Mouse (Mus musculus) layer of hippocampus, adult 8-10 months (tissue): ENCODE results near the gene Epb41. TPM values are rescaled to one million over a fixed set of nuclear protein-coding genes. Genes with fewer than 3 reads are reported as not detected.
A peak's percentile ranks its signal among the peaks of the same experiment; 100 is the strongest.

Source experiments
- DNase-seq, 2 experiments: peaks; one replicate each; pipeline ENCODE4 v3.0.0; 2022; ENCODE audit warnings: low spot score in 2 of 2
- total RNA-seq, 4 experiments: library from RNA; stranded (reverse); gene quantifications; 2 replicates each; pipeline ENCODE4 v1.2.4; 2022

The Epb41 gene
- total RNA-seq, 4 experiments from 2014 or later: 23.0 to 27.9 (median 25.7) TPM

DNA sequence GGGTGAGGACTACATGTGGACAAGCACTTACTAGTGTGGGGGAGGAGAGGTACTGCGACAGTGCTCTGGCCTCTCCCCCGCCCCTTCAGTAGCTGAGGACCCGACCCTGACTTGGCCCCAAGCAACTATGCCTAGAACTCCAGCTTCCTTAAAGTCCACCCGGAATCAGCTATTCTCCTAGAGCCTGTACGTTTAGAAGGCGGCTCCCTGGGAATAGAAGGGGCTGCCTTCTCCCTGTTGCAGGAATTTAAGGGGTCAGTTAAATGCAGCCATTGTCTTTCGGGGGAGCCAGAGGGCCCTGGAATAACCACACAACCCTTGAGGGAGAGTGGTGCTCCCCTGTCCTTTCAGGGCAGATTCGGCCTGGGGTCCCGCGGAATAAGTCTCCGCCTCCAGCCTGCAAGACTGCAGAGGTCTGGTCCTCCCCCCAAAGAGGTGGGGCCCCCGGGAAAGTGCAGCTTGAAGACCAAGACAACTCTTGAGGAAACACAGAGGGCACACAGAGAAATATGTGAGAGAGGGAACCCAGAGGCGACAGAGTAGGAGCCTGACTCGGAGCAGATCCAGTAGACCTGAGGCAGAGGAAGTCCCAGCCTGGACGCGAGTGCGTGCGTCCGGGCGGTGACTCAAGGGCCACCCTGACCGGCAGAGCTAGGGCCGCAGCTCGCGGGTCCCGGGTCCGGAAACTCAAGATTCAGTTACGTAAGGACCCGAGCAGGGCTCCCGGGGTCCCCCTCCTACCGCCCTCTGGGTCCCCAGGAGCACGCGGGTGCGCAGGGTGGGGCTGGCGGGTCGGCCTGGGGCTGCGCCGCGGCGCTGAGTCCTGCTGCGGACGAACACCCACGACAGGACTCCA is 816 bp downstream of the Epb41 start, which contains the start of gene Gm10300:
Gene Gm10300 (plus strand): TSS at position 621 of the 856 bp plus-strand sequence.
- no peak for DNase-seq

DNA sequence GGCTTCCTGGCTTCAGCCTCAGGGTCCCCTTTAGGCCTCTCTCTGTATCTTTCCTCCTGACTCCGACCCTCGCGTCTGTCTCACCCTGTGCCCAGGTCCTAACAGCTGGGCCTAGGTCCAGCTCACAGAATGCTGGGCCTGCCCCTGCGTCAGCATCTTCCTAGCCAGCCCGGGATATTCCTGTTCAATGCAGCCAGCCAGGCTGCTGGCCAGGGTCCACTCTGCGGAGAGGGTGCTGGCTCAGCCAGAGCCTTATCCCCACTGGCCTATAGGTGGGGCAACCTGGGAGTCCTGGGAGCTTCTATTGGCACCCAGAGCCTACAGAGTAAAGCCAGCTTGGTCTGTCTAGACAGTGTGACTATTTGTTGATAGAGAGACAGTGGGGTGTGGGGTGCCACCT is 2.2 kb downstream of the Epb41 start:
- DNase-seq: no peak

DNA sequence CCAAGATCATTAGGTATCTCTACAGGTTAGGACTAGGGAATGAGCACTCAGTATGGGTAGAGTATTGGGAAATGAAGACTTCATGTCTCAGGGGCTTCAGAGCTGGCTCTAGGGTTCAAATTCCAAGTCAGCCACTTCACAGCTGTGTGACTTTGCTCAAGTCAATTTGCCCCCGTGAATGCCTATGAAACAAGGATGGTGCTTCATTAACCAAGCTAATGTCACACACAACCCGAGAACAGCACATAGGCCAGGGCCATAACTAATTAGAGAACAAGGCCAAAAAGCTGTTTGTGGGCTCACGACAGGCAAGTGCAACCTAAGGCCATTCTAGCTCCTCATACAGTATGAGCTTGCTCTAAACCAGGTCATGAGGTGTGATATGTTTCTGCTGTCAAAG is 3.0 kb downstream of the Epb41 start:
- no peak for DNase-seq

DNA sequence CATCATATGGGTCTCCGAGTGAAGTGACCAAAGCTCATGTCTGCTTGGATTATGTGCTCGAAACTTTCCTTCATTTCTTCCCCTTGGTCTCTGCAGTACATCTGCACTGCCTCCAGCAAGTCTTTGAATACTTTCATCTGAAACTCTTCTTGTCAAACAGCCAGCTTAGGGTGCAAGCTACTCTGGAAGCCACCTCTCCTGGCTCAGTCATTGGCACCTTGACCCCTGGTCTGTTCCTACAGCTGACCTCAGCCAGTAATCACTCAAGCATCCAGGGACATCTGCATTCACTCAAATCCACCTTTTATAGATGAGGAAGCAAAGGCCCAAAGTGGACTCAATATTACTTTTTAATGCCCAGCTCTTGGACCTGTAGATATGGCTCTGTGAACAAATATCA is 3.4 kb downstream of the Epb41 start:
- DNase-seq: no peak

DNA sequence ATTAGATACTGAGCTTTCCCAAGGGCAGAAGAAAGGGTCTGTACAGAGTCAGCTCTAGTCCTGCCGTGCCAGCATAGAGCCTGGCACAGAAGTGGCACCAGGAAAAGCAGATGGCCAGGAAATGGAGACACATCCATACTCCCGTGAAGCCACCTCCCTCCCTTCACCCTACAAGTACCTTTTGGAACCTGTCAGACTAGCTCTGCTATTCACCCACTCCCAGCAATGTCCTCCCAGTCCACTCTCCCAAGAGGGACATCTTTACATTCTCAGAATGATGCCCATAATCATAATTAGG is 7.2 kb downstream of the Epb41 start:
- no peak for DNase-seq

DNA sequence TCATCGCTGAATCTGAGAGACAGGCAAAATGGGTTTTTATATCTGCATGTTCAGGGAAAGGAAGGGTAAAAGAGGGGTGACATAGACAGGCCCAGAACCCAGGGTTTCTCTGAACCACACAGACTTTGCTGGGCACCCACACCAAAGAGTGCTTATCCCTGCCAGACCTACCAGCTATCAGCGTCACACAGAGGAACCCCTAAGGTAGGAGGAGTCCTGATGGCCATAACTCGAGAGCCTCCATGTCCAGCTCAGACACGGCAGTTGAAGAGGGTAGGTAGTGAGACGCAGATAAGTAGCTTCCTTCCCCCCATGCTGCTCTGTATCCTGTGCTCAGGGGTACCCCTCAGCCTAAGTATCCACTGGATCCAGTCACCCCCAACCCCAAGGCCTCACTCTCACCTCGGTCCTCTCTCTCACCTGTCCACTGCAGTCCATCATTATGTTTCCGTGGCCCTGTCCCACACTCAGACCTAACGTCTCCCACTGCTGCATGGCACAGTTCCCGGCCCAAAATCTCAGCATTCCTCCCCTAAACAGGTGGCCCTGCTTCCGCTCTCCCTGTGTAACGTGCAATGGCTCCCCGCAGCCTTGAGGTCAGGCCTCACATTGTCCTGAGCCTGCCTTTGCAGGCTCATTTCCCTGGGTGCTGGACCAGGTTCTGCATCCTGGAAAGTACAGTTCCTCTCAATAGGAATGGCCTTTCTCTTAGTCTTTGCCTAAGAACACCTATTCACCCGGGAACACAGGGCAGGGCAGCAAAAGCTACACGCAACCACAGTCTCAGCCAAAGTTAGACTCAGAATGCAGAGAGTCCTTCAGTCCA is 7.8 kb downstream of the Epb41 start:
- no peak for DNase-seq

DNA sequence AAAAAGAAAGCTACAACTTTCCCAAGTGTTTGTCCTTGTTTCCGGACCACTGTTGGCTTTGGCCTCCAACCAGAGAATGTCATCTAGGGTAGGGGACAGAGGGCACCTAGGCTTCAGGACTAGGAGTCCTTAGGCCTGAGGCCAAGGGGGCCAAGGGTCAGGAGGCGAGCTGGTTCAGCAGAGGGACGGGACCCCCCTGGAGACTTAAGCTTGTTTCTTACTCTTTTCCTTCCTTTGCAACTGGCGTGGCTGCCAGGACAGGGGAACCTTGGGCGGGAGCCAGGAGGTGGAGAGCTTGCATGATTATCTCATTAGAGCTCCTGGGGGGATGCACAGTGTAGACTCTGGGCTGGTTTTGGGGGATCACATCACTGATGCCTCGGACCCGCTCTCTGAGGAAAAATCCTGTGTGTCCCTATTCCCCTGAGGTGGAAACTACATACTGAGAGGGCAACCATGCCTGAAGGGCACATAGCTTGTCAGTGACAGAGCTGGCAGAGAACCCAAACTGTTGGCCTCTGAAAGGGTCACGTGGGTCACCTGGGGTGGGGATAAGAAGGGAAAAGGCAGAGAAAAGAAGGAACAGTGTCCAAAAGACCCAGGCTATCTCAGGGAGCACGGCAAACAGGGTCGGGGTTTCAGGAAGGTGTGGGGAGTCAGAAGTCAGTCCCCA is 8.9 kb downstream of the Epb41 start:
- no peak for DNase-seq

DNA sequence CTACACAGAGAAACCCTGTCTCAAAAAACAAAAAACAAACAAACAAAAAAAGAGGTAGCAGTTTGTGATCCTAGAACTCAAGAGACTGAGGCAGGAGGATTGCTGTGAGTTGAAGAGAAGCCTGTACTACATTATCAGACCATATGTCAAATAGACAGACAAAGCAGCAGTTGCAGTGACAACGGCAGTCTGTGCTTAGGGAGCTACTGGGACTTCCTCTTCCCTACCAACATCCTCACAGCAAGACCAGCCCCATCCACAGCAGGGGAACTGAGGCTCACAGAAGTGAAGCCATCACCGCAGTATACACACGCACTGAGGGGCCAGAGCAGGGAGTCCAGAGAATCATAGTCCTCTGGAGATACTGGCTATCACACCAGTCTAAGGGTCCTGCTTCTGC is 9.5 kb downstream of the Epb41 start:
- no peak for DNase-seq

DNA sequence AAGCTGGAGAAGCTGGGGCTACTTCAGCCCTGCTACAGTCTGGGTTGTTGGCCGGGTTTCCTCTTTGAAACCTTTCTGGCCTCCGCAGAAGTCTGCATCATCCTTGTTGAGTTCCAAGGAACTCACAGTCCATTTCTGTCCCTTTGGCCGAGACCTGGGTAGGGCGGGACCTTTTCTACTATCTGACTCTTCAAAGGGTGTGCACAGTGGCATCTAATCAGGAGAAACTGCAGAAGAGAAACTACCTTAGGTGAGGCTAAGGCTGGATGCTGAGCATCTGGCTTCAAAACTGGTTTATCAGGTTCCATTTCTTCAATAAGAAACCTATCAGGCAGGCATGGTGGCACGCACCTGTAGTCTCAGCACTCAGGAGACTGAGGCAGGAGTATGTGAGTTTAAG is 10.6 kb downstream of the Epb41 start:
- DNase-seq: no peak

DNA sequence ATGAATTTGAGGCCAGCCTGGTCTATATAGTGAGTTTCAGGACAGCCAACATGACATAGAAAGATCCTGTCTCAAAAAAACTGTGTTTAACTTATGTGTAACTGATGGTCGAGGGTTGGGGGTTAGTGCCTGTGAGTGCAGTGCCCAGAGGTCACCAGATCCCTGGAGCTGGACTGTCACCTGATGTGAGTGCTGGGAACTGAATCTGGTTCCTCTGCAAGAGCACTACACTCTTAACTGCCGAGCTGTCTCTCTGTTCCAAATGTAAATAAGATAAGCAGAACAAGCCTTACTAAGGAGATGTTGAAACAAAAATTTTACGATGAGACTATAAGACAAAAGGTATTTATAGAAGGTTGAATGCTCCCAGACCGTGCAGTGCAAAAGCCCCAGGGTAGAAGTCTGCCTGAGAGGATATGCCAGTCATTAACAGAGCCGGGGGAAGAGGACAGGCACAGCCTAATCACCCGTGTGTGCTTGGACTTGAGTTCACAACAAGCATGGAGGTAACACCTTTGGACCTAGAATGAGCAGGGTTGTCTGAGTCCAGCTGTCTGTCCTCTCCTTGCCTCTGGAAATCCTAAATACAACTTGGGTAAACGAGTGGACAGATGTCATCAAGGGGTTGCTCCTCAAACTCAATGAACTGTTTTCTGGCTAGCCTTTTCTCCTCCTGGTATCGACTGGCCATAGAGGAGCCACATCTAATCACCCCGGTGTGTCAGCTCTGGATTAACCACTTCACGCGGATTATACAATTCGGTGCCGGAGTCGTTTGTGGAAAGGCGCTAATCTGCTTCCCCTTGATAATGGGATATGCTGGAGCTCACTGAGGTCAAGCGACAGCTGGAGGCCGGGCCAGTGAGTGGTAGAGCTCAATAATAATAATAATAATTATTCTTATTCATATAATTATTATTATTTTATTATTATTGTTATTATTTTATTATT is 11.9 kb downstream of the Epb41 start:
- no peak for DNase-seq

DNA sequence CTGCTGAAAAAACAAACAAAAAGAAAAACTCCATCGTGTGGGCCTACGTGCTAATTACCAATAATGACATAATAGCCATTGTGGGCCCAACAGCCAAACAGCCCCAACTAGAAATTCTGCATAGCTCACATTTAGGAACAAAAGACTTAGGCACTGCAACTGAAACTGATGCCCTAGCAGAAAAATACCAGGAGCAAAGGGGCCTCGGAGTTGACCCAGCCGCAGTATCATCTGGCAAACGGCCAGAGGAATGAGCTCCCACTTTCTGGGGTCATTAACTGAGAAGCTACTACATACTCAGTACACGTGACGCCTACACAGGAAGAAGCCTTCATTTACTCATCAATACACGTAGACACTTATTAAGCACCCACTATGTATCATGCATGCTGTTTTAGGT is 12.8 kb downstream of the Epb41 start:
- DNase-seq: no peak

DNA sequence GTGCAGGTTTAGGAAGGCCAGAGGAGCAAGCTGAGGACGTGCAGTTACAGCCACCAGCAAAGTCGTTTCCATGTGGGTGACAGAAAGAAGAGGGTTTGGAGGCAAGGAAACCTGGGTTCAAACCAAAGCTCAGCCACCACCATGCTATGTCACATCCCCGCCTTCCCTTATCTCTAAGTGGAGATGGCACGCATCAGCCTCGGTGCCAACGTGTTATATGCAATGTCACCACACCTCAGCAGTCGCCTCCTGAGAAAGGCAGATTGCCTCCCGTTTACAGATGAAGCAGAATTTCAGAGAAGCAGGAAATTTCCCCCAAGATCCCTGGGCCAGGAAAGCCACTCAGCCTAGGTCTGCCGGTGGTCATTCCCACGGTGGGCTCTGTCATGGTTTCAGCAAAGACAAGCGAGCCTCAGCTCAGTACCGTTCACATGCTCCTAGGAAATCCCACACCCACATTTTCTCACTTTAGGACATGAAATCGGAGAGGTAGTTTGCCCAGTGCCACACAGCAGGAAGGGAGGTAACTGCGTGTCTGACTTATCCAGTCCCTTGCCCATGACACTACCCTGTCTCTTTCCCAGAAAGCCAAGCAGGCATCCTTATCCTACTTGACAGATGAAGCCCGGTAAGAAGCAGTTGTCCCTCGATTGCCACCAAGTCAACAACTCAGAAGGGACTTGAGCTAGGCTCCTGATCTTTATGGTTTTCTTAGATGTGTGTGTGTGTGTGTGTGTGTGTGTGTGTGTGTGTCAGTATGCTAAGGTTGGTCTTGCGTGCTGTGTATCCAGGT is 14.9 kb downstream of the Epb41 start:
- DNase-seq: no peak

DNA sequence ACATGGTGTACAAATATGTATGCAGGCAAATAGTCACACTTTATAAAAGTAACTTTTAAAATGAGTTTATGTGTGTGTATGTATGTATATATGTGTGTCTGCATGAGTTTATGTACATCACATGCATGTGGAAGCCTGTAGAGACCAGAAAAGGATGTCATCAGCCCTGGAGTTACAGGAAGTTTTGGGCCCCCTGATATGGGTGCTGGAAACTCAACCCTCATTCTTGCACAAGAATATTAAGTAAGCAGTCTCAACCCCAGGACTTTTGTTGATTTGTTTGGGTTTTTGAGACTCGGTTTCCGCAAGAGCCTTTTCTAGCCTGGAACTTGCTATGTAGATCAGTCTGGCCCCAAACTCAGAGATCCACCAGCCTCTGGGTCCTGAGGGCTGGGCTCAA is 15.6 kb downstream of the Epb41 start:
- no peak for DNase-seq

DNA sequence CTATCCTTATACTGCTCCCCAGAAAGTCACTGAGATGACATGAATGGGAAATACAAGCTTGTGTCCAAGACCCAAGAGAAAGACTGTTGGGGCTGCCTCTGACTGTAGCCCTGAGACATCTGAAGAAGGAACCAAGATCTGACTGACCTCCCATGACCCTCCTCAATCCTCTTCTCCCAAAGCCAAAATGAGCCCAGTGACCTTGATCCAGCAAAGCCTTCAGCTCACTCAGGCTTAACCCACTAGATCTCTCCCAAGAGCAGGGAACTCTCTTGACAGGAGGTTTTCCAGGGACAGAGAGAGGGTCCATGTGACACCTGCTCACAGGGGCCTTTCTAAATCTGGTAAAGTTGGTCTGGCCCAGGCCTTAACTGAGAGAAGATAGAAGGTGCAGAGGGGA is 17.8 kb downstream of the Epb41 start:
- no peak for DNase-seq

DNA sequence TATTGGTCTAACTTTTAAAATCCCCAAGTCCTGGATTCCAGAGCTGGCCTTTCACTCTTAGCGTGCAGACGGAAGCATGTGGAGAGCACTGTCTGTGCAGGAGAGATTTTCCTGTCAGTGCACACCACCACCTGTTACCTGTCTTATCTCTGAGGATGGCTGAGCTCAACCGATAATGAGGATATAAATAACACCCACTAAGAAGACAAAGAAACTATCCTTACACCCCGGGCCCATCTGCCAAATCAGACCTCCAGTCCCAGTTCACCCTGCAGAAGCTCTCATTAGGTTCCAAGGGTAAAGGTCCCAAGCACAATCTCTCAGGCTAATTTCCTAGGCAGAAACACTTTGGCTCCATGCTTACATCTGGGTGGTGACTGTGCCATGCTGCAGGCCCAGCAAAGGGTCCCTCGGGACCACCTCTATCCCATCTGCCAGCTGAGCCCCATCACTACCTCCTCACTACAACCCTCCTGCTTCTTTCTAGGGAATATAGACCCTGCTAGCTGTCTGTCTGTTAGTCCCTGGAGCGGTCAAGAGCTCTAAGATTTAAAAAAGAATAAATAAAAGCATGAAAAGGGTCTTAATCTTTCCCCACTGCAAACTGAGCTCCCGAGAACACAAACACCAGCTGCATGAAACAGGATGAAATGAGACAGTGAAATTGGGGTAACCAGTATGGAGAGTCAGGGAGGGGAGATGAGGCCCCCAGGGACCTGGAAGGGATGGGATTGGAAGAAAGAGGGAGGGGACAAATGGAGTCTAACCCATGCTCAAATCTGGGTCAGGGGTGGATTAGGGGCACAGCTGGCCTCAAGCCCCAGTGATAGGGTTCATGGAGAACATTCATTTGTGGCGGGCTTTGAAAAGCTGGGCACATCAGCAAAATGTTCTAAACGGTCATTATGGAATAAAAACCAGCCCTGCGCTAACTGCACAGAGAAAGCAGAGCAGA is 23.5 kb downstream of the Epb41 start:
- no peak for DNase-seq

DNA sequence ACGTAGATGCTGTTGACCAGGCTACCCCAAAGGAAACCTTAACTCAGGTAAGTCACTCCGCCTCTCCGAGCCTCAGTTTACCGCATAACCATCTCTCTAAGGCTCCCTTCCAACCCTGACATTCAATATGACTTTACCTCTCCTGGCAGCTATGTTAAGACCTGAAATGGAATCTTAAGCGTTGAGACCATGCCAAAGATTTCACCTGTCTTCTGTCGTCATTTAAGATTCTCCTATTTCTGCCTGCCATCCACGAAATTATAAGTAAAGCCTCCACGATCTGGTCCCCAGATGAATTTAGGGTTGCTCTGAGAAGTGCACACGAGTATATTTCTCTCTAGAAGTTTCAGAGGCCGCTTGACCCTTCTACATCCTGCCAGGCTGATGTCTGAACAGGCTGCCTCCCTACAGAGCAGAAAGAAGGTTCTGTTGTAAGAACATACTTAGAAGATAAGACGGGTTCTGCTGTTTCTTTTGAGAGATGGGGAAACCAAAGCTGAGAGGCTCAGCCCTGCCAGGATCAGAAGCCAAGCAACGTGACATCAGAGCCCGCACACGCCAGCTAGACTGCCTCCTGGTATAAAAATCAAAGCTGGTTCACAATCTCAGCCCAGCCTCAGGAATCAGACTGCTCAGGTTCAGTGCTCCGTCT is 25.4 kb downstream of the Epb41 start:
- no peak for DNase-seq

DNA sequence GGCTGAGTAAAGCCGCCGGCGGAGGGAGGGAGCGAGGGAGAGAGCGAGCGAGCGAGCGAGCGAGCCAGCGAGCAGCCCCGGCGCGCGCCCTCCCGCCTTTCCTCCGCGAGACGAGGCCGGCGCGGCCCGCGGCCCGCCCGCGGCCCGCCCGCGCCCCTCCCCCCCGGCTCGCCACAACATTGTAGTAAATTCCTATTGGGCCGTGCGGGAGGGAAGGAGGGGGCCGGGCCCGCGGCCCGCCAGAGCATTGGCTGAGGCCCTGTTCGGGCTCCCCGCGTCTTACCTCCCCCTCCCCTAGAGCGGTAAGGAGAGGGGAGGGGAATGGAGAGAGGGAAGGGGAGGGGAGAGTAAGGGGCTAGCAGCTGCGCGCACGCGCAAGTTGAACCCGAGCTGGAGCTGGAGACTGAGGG is 26.1 kb downstream of the Epb41 start:
- DNase-seq: peak; percentile 78 to 79
